ENCODE assay signal across 9 mouse cellular contexts in genomic region chr1:153635521-153635920, GRCm38 (mm10). TPM values are rescaled to one million over a fixed set of nuclear protein-coding genes. Genes with fewer than 3 reads are reported as not detected.
DNase-seq lines count a peak whose midpoint lies in the region; ATAC-seq lines count a peak whose summit lies in the region.
"Had no signal": no experiment of that assay in that cellular context is flagged by ENCODE, and none has a peak within 500 bp of the region (broad histone marks: within the 10 kb centered on the region; RNA-seq: fewer than 3 reads in every experiment).

No protein-coding gene starts in this region.

- no peak overlapping the region for H3K9ac ChIP-seq in embryonic facial prominence, embryonic 14.5 days (ENCODE audit: low read depth, low read length)
- no peak overlapping the region for H3K9ac ChIP-seq in lung, embryonic 16.5 days (ENCODE audit: low read length)

- H3K27me3 ChIP-seq in embryonic facial prominence, embryonic 14.5 days (replicated peaks; ENCODE audit: control insufficient read depth, insufficient read depth, low read length): no peaks in the 10 kb centered on the region
- H3K27me3 ChIP-seq in embryonic facial prominence, embryonic 10.5 days (replicated peaks; ENCODE audit: low read depth, poor library complexity, severe bottlenecking): no peaks in the 10 kb centered on the region
- H3K27me3 ChIP-seq in lung, embryonic 16.5 days (ENCODE audit: control insufficient read depth, insufficient read depth, low read depth, low read length): no peaks in the 10 kb centered on the region
- H3K27me3 ChIP-seq: CH12.LX had no signal

- H3K4me3 ChIP-seq in embryonic facial prominence, embryonic 14.5 days (ENCODE audit: low read depth, low read length): no peak overlapping the region
- H3K4me3 ChIP-seq in embryonic facial prominence, embryonic 10.5 days: no peak overlapping the region
- H3K4me3 ChIP-seq in lung, embryonic 16.5 days (ENCODE audit: low read length): no peak overlapping the region

- WGBS in embryonic facial prominence, embryonic 14.5 days: 62% methylated on average over 3 of the region's 3 CpGs
- WGBS in embryonic facial prominence, embryonic 10.5 days: 90% methylated on average over 3 of the region's 3 CpGs
- 53% methylated on average over 3 of the region's 3 CpGs for WGBS in lung, embryonic 16.5 days

- DNase-seq in embryonic facial prominence, embryonic 14.5 days (ENCODE audit: low spot score): peak; percentile 81
- no peak for DNase-seq in embryonic facial prominence, embryonic 10.5 days (ENCODE audit: low spot score)
- DNase-seq in urinary bladder, postnatal 25 days (ENCODE audit: low spot score): peak; percentile 22
- DNase-seq in urinary bladder, postnatal 10 days (ENCODE audit: low spot score): no peak
- peak; percentile 82 for DNase-seq in heart, postnatal 4 days
- DNase-seq in thymus, postnatal 14 days: no peak

- peak overlapping the region; percentile 31; the same call in 1 of the 2 replicates for H3K27ac ChIP-seq in embryonic facial prominence, embryonic 14.5 days (replicated peaks; ENCODE audit: low read depth, low read length)
- no peak overlapping the region for H3K27ac ChIP-seq in embryonic facial prominence, embryonic 10.5 days (replicated peaks)
- H3K27ac ChIP-seq in lung, embryonic 16.5 days (ENCODE audit: low read length): peak overlapping the region; percentile 56

- no peaks in the 10 kb centered on the region for H3K36me3 ChIP-seq in embryonic facial prominence, embryonic 14.5 days (ENCODE audit: control insufficient read depth, insufficient read depth, low read length)
- H3K36me3 ChIP-seq in embryonic facial prominence, embryonic 10.5 days (replicated peaks): no peaks in the 10 kb centered on the region
- no peaks in the 10 kb centered on the region for H3K36me3 ChIP-seq in lung, embryonic 16.5 days (ENCODE audit: control insufficient read depth, insufficient read depth, low read length)

- no peak overlapping the region for H3K4me2 ChIP-seq in embryonic facial prominence, embryonic 14.5 days (ENCODE audit: low read depth, low read length)
- H3K4me2 ChIP-seq in lung, embryonic 16.5 days (ENCODE audit: low read depth, low read length): no peak overlapping the region

- H3K9me3 ChIP-seq in embryonic facial prominence, embryonic 14.5 days (ENCODE audit: control insufficient read depth, low read length): no peaks in the 10 kb centered on the region
- no peaks in the 10 kb centered on the region for H3K9me3 ChIP-seq in embryonic facial prominence, embryonic 10.5 days
- H3K9me3 ChIP-seq in lung, embryonic 16.5 days (ENCODE audit: control insufficient read depth, low read length): no peaks in the 10 kb centered on the region

- H3K4me1 ChIP-seq in embryonic facial prominence, embryonic 14.5 days (ENCODE audit: control insufficient read depth, insufficient read depth, low read length): peaks cover 7% of the 10 kb centered on the region
- H3K4me1 ChIP-seq in embryonic facial prominence, embryonic 10.5 days: peaks cover 3% of the 10 kb centered on the region; the same call in 1 of the 2 replicates
- peaks cover 8% of the 10 kb centered on the region for H3K4me1 ChIP-seq in lung, embryonic 16.5 days (replicated peaks; ENCODE audit: control insufficient read depth, insufficient read depth, low read length)

- peak; percentile 41; the same call in 1 of the 2 replicates for ATAC-seq in embryonic facial prominence, embryonic 14.5 days (ENCODE audit: low read depth)
- peak; percentile 84 for ATAC-seq in lung, embryonic 16.5 days (ENCODE audit: low read depth)
- no peak for ATAC-seq in granulocyte monocyte progenitor cell, adult 5-6 weeks (replicated peaks; ENCODE audit: poor library complexity, severe bottlenecking)

RNA-seq across cellular contexts. Expression of gene Rgs8, which starts 17.3 kb away (rescaled TPM):
- polyA plus RNA-seq in embryonic facial prominence, embryonic 14.5 days (2014; fragmentation: Nextera tagmentation; extraction: Ambion mirVana): 1.3 and 1.4 TPM in 2 replicates
- polyA plus RNA-seq in embryonic facial prominence, embryonic 10.5 days (2016; fragmentation: Nextera tagmentation; extraction: Ambion mirVana): 2.3 and 2.6 TPM in 2 replicates
- total RNA-seq in heart, postnatal 4 days (2021): under 1 TPM in 1 of 2 experiments, not detected in 1; 0.09 TPM
- polyA plus RNA-seq in lung, embryonic 16.5 days (2015; fragmentation: Nextera tagmentation; extraction: Ambion mirVana): 0.10 and 0.15 TPM in 2 replicates
- total RNA-seq in granulocyte monocyte progenitor cell, adult 5-6 weeks (2014; fragmentation: Nextera tagmentation): 0.34 and 4.6 TPM in 2 replicates
- total RNA-seq in granulocyte monocyte progenitor cell, adult 5-6 weeks (2017): 0.47 and 1.3 TPM in 2 replicates
- total RNA-seq: CH12.LX had no signal

Comparison
In these comparisons a context has a peak if more than half of its experiments do, and no peak if none do; other contexts are left out.
1. DNase-seq: peak in embryonic facial prominence, embryonic 14.5 days (single experiment), urinary bladder, postnatal 25 days (single experiment) and heart, postnatal 4 days (single experiment); none in embryonic facial prominence, embryonic 10.5 days (single experiment), urinary bladder, postnatal 10 days (single experiment) and thymus, postnatal 14 days (single experiment).